Mouse (Mus musculus): ENCODE data around the gene Cldn24. TPM values are rescaled to one million over a fixed set of nuclear protein-coding genes. Genes with fewer than 3 reads are reported as not detected.
A peak's percentile ranks its signal among the peaks of the same experiment; 100 is the strongest.

The Cldn24 gene
- not detected in 2 replicates for polyA plus RNA-seq (2015; fragmentation: Nextera tagmentation; extraction: Ambion mirVana)

- Histone ChIP-seq H3K36me3 (ENCODE audit: poor library complexity, severe bottlenecking) (no peaks in the 10 kb centered on the region), H3K4me2 (no peak within 1 kb of the TSS), H3K27me3 (no peaks in the 10 kb centered on the region), H3K27ac (no peak within 1 kb of the TSS), H3K9me3 (replicated peaks) (no peaks in the 10 kb centered on the region), H3K9ac (no peak within 1 kb of the TSS), H3K4me1 (peaks cover 13% of the 10 kb centered on the region), H3K4me3 (no peak within 1 kb of the TSS)
- WGBS = 81% methylated on average over 6 of the region's 6 CpGs
- no peak for ATAC-seq
Observed at GRCm38 (mm10) chr8:47821843-47822242, at the start of gene Cldn24. Gene Cldn24, plus strand, starts transcription at chr8:47822143.

GRCm38 (mm10) chr8:47772986-47773385 is 49.0 kb upstream of the Cldn24 start:
- Histone ChIP-seq H3K4me1 (no peaks in the 10 kb centered on the region), H3K9me3 (replicated peaks) (no peaks in the 10 kb centered on the region), H3K4me3 (no peak overlapping the region), H3K27ac (no peak overlapping the region), H3K27me3 (no peaks in the 10 kb centered on the region), H3K4me2 (no peak overlapping the region), H3K36me3 (ENCODE audit: poor library complexity, severe bottlenecking) (no peaks in the 10 kb centered on the region), H3K9ac (no peak overlapping the region)
- ATAC-seq = no peak
- 80% methylated on average over 5 of the region's 5 CpGs for WGBS

GRCm38 (mm10) chr8:47777415-47777814 is 44.5 kb upstream of the Cldn24 start:
- Histone ChIP-seq H3K27ac (no peak overlapping the region), H3K4me2 (no peak overlapping the region), H3K27me3 (no peaks in the 10 kb centered on the region), H3K9me3 (replicated peaks) (no peaks in the 10 kb centered on the region), H3K4me3 (no peak overlapping the region), H3K4me1 (no peaks in the 10 kb centered on the region), H3K36me3 (ENCODE audit: poor library complexity, severe bottlenecking) (no peaks in the 10 kb centered on the region), H3K9ac (no peak overlapping the region)
- ATAC-seq = no peak
- 94% methylated on average over 7 of the region's 7 CpGs for WGBS

- no peaks in the 10 kb centered on the region for H3K9me3 ChIP-seq (replicated peaks)
- ATAC-seq = no peak
Observed at GRCm38 (mm10) chr8:47779589-47779988, 42.4 kb upstream of the Cldn24 start.

GRCm38 (mm10) chr8:47781881-47782280 is 40.1 kb upstream of the Cldn24 start:
- Histone ChIP-seq H3K4me1 (no peaks in the 10 kb centered on the region), H3K4me2 (no peak overlapping the region), H3K27ac (no peak overlapping the region), H3K4me3 (no peak overlapping the region), H3K27me3 (no peaks in the 10 kb centered on the region), H3K36me3 (ENCODE audit: poor library complexity, severe bottlenecking) (no peaks in the 10 kb centered on the region), H3K9me3 (replicated peaks) (0 out of 2 replicates have a peak, but pooled peaks cover 3% of the 10 kb centered on the region), H3K9ac (no peak overlapping the region)
- ATAC-seq = no peak
- WGBS = 88% methylated on average over 4 of the region's 4 CpGs

More at GRCm38 (mm10) chr8:47779589-47779988, 42.4 kb upstream of the Cldn24 start:
- H3K4me2 ChIP-seq = no peak overlapping the region
- WGBS = 84% methylated on average over 6 of the region's 6 CpGs
- no peaks in the 10 kb centered on the region for H3K4me1 ChIP-seq
- H3K9ac ChIP-seq = no peak overlapping the region
- no peak overlapping the region for H3K4me3 ChIP-seq
- no peaks in the 10 kb centered on the region for H3K27me3 ChIP-seq
- H3K36me3 ChIP-seq (ENCODE audit: poor library complexity, severe bottlenecking) = no peaks in the 10 kb centered on the region
- H3K27ac ChIP-seq = no peak overlapping the region

GRCm38 (mm10) chr8:47783544-47783943 is 38.4 kb upstream of the Cldn24 start:
- H3K36me3 ChIP-seq (ENCODE audit: poor library complexity, severe bottlenecking) = no peaks in the 10 kb centered on the region
- no peak for ATAC-seq
- no peaks in the 10 kb centered on the region for H3K27me3 ChIP-seq
- H3K27ac ChIP-seq = no peak overlapping the region
- peaks cover 8% of the 10 kb centered on the region; the same call in 1 of the 2 replicates for H3K4me1 ChIP-seq
- WGBS = 100% methylated on average over 2 of the region's 2 CpGs
- no peak overlapping the region for H3K4me3 ChIP-seq
- 0 out of 2 replicates have a peak, but pooled peaks cover 3% of the 10 kb centered on the region for H3K9me3 ChIP-seq (replicated peaks)
- no peak overlapping the region for H3K4me2 ChIP-seq
- no peak overlapping the region for H3K9ac ChIP-seq

- no peaks in the 10 kb centered on the region for H3K27me3 ChIP-seq
- WGBS = 95% methylated on average over 6 of the region's 6 CpGs
Observed at GRCm38 (mm10) chr8:47783944-47784343, 38.0 kb upstream of the Cldn24 start.

GRCm38 (mm10) chr8:47784436-47784835 is 37.5 kb upstream of the Cldn24 start:
- H3K36me3 ChIP-seq (ENCODE audit: poor library complexity, severe bottlenecking) = no peaks in the 10 kb centered on the region
- 84% methylated on average over 7 of the region's 7 CpGs for WGBS
- H3K27ac ChIP-seq = no peak overlapping the region
- H3K27me3 ChIP-seq = no peaks in the 10 kb centered on the region
- H3K4me3 ChIP-seq = no peak overlapping the region
- no peak for ATAC-seq
- 0 out of 2 replicates have a peak, but pooled peaks cover 3% of the 10 kb centered on the region for H3K9me3 ChIP-seq (replicated peaks)
- H3K4me2 ChIP-seq = no peak overlapping the region
- no peak overlapping the region for H3K9ac ChIP-seq
- peaks cover 8% of the 10 kb centered on the region; the same call in 1 of the 2 replicates for H3K4me1 ChIP-seq

More at GRCm38 (mm10) chr8:47783944-47784343, 38.0 kb upstream of the Cldn24 start:
- Histone ChIP-seq H3K4me2 (no peak overlapping the region), H3K4me3 (no peak overlapping the region), H3K4me1 (peaks cover 8% of the 10 kb centered on the region; the same call in 1 of the 2 replicates), H3K9ac (no peak overlapping the region), H3K9me3 (replicated peaks) (0 out of 2 replicates have a peak, but pooled peaks cover 3% of the 10 kb centered on the region), H3K27ac (no peak overlapping the region), H3K36me3 (ENCODE audit: poor library complexity, severe bottlenecking) (no peaks in the 10 kb centered on the region)
- ATAC-seq = no peak

GRCm38 (mm10) chr8:47786323-47786722 is 35.6 kb upstream of the Cldn24 start:
- H3K36me3 ChIP-seq (ENCODE audit: poor library complexity, severe bottlenecking) = no peaks in the 10 kb centered on the region
- no peak overlapping the region for H3K4me2 ChIP-seq
- H3K27me3 ChIP-seq = no peaks in the 10 kb centered on the region
- H3K27ac ChIP-seq = no peak overlapping the region
- 0 out of 2 replicates have a peak, but pooled peaks cover 3% of the 10 kb centered on the region for H3K9me3 ChIP-seq (replicated peaks)
- 97% methylated on average over 15 of the region's 15 CpGs for WGBS
- ATAC-seq = no peak
- peaks cover 8% of the 10 kb centered on the region; the same call in 1 of the 2 replicates for H3K4me1 ChIP-seq
- H3K4me3 ChIP-seq = no peak overlapping the region
- no peak overlapping the region for H3K9ac ChIP-seq

GRCm38 (mm10) chr8:47787705-47788104 is 34.2 kb upstream of the Cldn24 start:
- peak overlapping the region; percentile 27 for H3K4me2 ChIP-seq
- no peaks in the 10 kb centered on the region for H3K36me3 ChIP-seq (ENCODE audit: poor library complexity, severe bottlenecking)
- 0 out of 2 replicates have a peak, but pooled peaks cover 3% of the 10 kb centered on the region for H3K9me3 ChIP-seq (replicated peaks)
- ATAC-seq = peak; percentile 69; the same call in 1 of the 2 replicates
- WGBS = 26% methylated on average over 10 of the region's 10 CpGs
- H3K4me1 ChIP-seq = peaks cover 8% of the 10 kb centered on the region; the same call in 1 of the 2 replicates
- no peak overlapping the region for H3K9ac ChIP-seq
- H3K27me3 ChIP-seq = no peaks in the 10 kb centered on the region
- no peak overlapping the region for H3K27ac ChIP-seq
- no peak overlapping the region for H3K4me3 ChIP-seq

GRCm38 (mm10) chr8:47791986-47792385 is 30.0 kb upstream of the Cldn24 start:
- H3K27me3 ChIP-seq = no peaks in the 10 kb centered on the region
- H3K4me2 ChIP-seq = no peak overlapping the region
- H3K36me3 ChIP-seq (ENCODE audit: poor library complexity, severe bottlenecking) = no peaks in the 10 kb centered on the region
- no peak for ATAC-seq
- no peak overlapping the region for H3K9ac ChIP-seq
- no peak overlapping the region for H3K4me3 ChIP-seq
- H3K9me3 ChIP-seq (replicated peaks) = peaks cover 9% of the 10 kb centered on the region
- H3K4me1 ChIP-seq = peaks cover 8% of the 10 kb centered on the region; the same call in 1 of the 2 replicates
- 62% methylated on average over 9 of the region's 9 CpGs for WGBS
- no peak overlapping the region for H3K27ac ChIP-seq

GRCm38 (mm10) chr8:47799438-47799837 is 22.5 kb upstream of the Cldn24 start:
- no peak for ATAC-seq
- Histone ChIP-seq H3K36me3 (ENCODE audit: poor library complexity, severe bottlenecking) (no peaks in the 10 kb centered on the region), H3K4me1 (no peaks in the 10 kb centered on the region), H3K4me3 (no peak overlapping the region), H3K9ac (no peak overlapping the region), H3K9me3 (replicated peaks) (peaks cover under 1% of the 10 kb centered on the region; the same call in 1 of the 2 replicates), H3K4me2 (no peak overlapping the region), H3K27me3 (no peaks in the 10 kb centered on the region), H3K27ac (no peak overlapping the region)
- WGBS = 97% methylated on average over 6 of the region's 6 CpGs

- Histone ChIP-seq H3K27me3 (no peaks in the 10 kb centered on the region), H3K9me3 (replicated peaks) (no peaks in the 10 kb centered on the region), H3K36me3 (ENCODE audit: poor library complexity, severe bottlenecking) (no peaks in the 10 kb centered on the region), H3K4me3 (no peak overlapping the region), H3K27ac (no peak overlapping the region), H3K4me2 (no peak overlapping the region), H3K9ac (no peak overlapping the region), H3K4me1 (no peaks in the 10 kb centered on the region)
- 77% methylated on average over 2 of the region's 2 CpGs for WGBS
- no peak for ATAC-seq
Observed at GRCm38 (mm10) chr8:47802349-47802748, 19.6 kb upstream of the Cldn24 start.
